Mouse (Mus musculus): ENCODE data around the gene Krt39. TPM values are rescaled to one million over a fixed set of nuclear protein-coding genes. Genes with fewer than 3 reads are reported as not detected.

Krt39 gene
- total and polyA plus RNA-seq, 2 experiments from 2014 or later = not detected

DNA sequence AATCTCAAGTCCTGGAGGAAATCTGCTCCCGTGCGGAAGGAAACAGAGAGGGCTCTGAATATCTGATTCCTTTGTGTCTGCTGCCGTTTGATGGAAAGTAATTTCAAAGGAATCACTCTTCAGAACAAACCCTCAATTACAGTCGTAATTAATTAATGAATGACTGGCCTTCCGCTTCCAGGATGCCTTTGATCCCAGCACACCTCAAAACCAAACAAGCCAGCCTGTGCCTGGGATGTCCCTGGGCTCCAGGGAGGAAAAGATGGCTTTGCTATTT is 27.6 kb downstream of the Krt39 start:
- H3K36me3 ChIP-seq (ENCODE audit: insufficient read depth, low read length) = no peaks in the 10 kb centered on the region
- no peaks in the 10 kb centered on the region for H3K27me3 ChIP-seq (ENCODE audit: insufficient read depth, low read length)
- ATAC-seq (no peak), DNase-seq (ENCODE audit: low spot score) (no peak)
- no peaks in the 10 kb centered on the region for H3K9me3 ChIP-seq (ENCODE audit: low read length)
- H3K4me1 ChIP-seq (ENCODE audit: insufficient read depth, low read length) = no peaks in the 10 kb centered on the region
- 63% methylated on average over 5 of the region's 5 CpGs for WGBS
- H3K4me3 ChIP-seq (ENCODE audit: low read length) = no peak overlapping the region
- H3K9ac ChIP-seq (replicated peaks; ENCODE audit: low read length) = no peak overlapping the region
- H3K4me2 ChIP-seq (ENCODE audit: low read depth, low read length) = no peak overlapping the region
- H3K27ac ChIP-seq = no peak overlapping the region
- no peak for TF ChIP-seq CTCF (IDR thresholded peaks at IDR 0.05; ENCODE audit: low read depth)

DNA sequence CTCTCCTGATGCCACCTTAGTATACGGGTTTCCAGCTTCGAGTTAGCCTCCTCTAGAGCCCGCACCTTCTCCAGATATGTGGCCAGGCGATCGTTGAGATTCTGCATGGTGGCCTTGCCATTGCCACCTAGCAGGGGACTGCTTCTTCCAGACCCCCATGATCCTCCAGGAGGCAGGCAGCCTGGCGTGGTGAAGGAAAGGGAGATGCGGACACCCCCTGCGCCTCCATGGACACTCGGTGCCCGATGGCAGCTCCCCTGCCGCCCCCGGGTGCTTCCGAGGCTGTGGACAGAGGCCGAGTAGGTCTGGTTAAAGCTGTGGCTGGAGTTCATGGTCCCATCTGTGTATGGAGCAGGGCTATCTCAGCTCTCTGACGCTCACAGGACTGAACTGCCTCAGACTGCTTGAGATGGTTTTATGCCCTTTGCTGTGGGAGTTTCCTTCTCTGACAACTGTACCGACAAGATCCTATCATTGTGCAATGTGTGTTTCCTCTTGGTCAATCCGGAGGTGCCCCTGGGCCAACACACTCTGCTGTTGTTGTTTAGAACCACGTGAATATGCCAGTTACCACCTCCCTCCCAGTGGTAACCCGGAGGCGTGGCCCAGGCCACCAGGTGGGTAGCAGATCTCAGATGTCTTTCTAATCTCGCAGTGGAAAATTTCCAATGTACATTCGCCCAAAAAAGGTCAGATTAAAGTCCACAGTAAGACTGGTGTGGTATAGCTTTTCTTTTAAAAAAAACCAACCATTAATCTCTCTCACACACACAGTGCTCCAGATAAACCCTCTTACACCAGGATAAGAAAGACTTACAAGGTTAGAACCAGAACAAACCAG is 28.2 kb downstream of the Krt39 start, which contains the start of gene Krt23:
Krt23 (minus strand) TSS at position 405 of the 841 bp plus-strand sequence.
- 87% methylated on average over 22 of the region's 22 CpGs for WGBS
- Histone ChIP-seq H3K36me3 (ENCODE audit: insufficient read depth, low read length) (no peaks in the 10 kb centered on the region), H3K4me1 (ENCODE audit: insufficient read depth, low read length) (no peaks in the 10 kb centered on the region), H3K4me3 (ENCODE audit: low read length) (no peak within 1 kb of the TSS), H3K27me3 (ENCODE audit: insufficient read depth, low read length) (no peaks in the 10 kb centered on the region), H3K4me2 (ENCODE audit: low read depth, low read length) (no peak within 1 kb of the TSS), H3K27ac (no peak within 1 kb of the TSS), H3K9me3 (ENCODE audit: low read length) (no peaks in the 10 kb centered on the region), H3K9ac (replicated peaks; ENCODE audit: low read length) (no peak within 1 kb of the TSS)
- TF ChIP-seq CTCF (IDR thresholded peaks at IDR 0.05; ENCODE audit: low read depth) = no peak
- ATAC-seq (no peak), DNase-seq (ENCODE audit: low spot score) (no peak)

DNA sequence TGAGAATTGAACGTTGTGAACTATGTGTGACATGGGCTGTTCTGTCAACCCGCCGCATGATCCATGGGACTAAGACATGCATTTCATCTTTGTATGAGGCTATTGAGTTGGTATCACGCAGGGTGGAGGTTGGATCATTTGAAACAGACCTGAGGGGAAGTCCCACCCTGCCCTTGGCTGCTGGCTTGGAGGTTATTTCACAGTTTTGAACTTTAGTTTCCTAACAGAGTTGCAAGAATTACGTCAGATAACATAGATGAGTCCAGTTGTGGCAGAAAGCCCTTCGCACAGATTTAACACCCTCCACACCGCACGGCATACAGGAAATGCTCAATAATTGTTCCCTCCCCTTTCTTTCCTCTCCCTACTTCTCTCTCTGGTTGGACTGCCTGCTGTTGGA is 30.1 kb downstream of the Krt39 start:
- no peak overlapping the region for H3K4me3 ChIP-seq (ENCODE audit: low read length)
- no peak overlapping the region for H3K9ac ChIP-seq (replicated peaks; ENCODE audit: low read length)
- H3K4me2 ChIP-seq (ENCODE audit: low read depth, low read length) = no peak overlapping the region
- H3K36me3 ChIP-seq (ENCODE audit: insufficient read depth, low read length) = no peaks in the 10 kb centered on the region
- TF ChIP-seq CTCF (IDR thresholded peaks at IDR 0.05; ENCODE audit: low read depth) = no peak
- no peaks in the 10 kb centered on the region for H3K9me3 ChIP-seq (ENCODE audit: low read length)
- no peak for DNase-seq (ENCODE audit: low spot score)
- ATAC-seq = no peak
- no peaks in the 10 kb centered on the region for H3K27me3 ChIP-seq (ENCODE audit: insufficient read depth, low read length)
- WGBS = 85% methylated on average over 8 of the region's 8 CpGs
- H3K4me1 ChIP-seq (ENCODE audit: insufficient read depth, low read length) = no peaks in the 10 kb centered on the region
- no peak overlapping the region for H3K27ac ChIP-seq

- Histone ChIP-seq H3K27ac (no peak overlapping the region), H3K36me3 (ENCODE audit: insufficient read depth, low read length) (no peaks in the 10 kb centered on the region), H3K4me2 (ENCODE audit: low read depth, low read length) (no peak overlapping the region), H3K27me3 (ENCODE audit: insufficient read depth, low read length) (no peaks in the 10 kb centered on the region), H3K9me3 (ENCODE audit: low read length) (no peaks in the 10 kb centered on the region), H3K4me1 (ENCODE audit: insufficient read depth, low read length) (no peaks in the 10 kb centered on the region), H3K4me3 (ENCODE audit: low read length) (no peak overlapping the region), H3K9ac (replicated peaks; ENCODE audit: low read length) (no peak overlapping the region)
- TF ChIP-seq CTCF (IDR thresholded peaks at IDR 0.05; ENCODE audit: low read depth) = no peak
- ATAC-seq = no peak
- 74% methylated on average over 4 of the region's 4 CpGs for WGBS
- no peak for DNase-seq (ENCODE audit: low spot score)
Measured at GRCm38 (mm10) chr11:99490624-99491023, 30.5 kb downstream of the Krt39 start.

DNA sequence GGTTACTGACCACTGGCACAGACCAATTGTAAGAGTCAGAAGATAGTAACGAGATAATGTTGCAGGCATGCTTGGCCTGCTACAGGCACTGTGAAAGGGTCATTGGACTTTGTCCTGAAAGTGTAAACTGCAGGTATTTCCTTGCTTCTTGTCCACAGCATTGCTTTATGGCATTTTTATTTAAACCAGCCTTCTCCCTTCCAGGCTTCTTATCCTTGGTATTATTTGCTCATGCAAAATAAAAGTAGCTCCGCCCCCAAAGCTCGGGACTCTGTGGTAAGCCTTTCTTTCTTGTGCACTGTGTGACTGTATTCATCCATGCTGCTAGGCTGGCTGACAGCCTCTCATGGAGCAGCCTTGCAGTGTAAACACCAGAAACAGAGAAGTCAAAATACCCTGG is 31.9 kb downstream of the Krt39 start:
- H3K27ac ChIP-seq = no peak overlapping the region
- no peak overlapping the region for H3K4me2 ChIP-seq (ENCODE audit: low read depth, low read length)
- no peak overlapping the region for H3K4me3 ChIP-seq (ENCODE audit: low read length)
- no peaks in the 10 kb centered on the region for H3K36me3 ChIP-seq (ENCODE audit: insufficient read depth, low read length)
- no peaks in the 10 kb centered on the region for H3K27me3 ChIP-seq (ENCODE audit: insufficient read depth, low read length)
- DNase-seq (ENCODE audit: low spot score) = no peak
- H3K4me1 ChIP-seq (ENCODE audit: insufficient read depth, low read length) = no peaks in the 10 kb centered on the region
- TF ChIP-seq CTCF (IDR thresholded peaks at IDR 0.05; ENCODE audit: low read depth) = no peak
- no peak for ATAC-seq
- WGBS = 50% methylated on average over 3 of the region's 3 CpGs
- no peak overlapping the region for H3K9ac ChIP-seq (replicated peaks; ENCODE audit: low read length)
- no peaks in the 10 kb centered on the region for H3K9me3 ChIP-seq (ENCODE audit: low read length)

GRCm38 (mm10) chr11:99474981-99475380 is 46.2 kb downstream of the Krt39 start:
- no peak for ATAC-seq
- Histone ChIP-seq H3K9ac (replicated peaks; ENCODE audit: low read length) (no peak overlapping the region), H3K27me3 (ENCODE audit: insufficient read depth, low read length) (no peaks in the 10 kb centered on the region), H3K4me3 (ENCODE audit: low read length) (no peak overlapping the region), H3K36me3 (ENCODE audit: insufficient read depth, low read length) (no peaks in the 10 kb centered on the region), H3K4me1 (ENCODE audit: insufficient read depth, low read length) (no peaks in the 10 kb centered on the region), H3K4me2 (ENCODE audit: low read depth, low read length) (no peak overlapping the region), H3K27ac (no peak overlapping the region), H3K9me3 (ENCODE audit: low read length) (no peaks in the 10 kb centered on the region)
- no peak for TF ChIP-seq CTCF (IDR thresholded peaks at IDR 0.05; ENCODE audit: low read depth)
- DNase-seq (ENCODE audit: low spot score) = no peak
- 78% methylated on average over 3 of the region's 3 CpGs for WGBS

- Histone ChIP-seq H3K9me3 (ENCODE audit: low read length) (no peaks in the 10 kb centered on the region), H3K27me3 (ENCODE audit: insufficient read depth, low read length) (no peaks in the 10 kb centered on the region), H3K4me3 (ENCODE audit: low read length) (no peak overlapping the region), H3K4me1 (ENCODE audit: insufficient read depth, low read length) (no peaks in the 10 kb centered on the region), H3K9ac (replicated peaks; ENCODE audit: low read length) (no peak overlapping the region), H3K36me3 (ENCODE audit: insufficient read depth, low read length) (no peaks in the 10 kb centered on the region), H3K4me2 (ENCODE audit: low read depth, low read length) (no peak overlapping the region), H3K27ac (no peak overlapping the region)
- WGBS = 76% methylated on average over 6 of the region's 6 CpGs
- DNase-seq (ENCODE audit: low spot score) (no peak), ATAC-seq (no peak)
- no peak for TF ChIP-seq CTCF (IDR thresholded peaks at IDR 0.05; ENCODE audit: low read depth)
Measured at GRCm38 (mm10) chr11:99473433-99473832, 47.7 kb downstream of the Krt39 start.
